Mouse (Mus musculus): Measurements from ENCODE around the gene Rab37.

Rab37 gene

GRCm38 (mm10) chr11:115091362-115091901 is at the start of gene Rab37:
TSS of gene Rab37 (plus strand) at chr11:115091431.
- in situ Hi-C loops (cut with MboI), result no loop called here

- in situ Hi-C loops (cut with MboI), result no loop called here
Measured at GRCm38 (mm10) chr11:115048259-115048658, 43.0 kb upstream of the Rab37 start, which contains the start of gene Cd300ld3. TSS of gene Cd300ld3 (minus strand) at chr11:115048409.

GRCm38 (mm10) chr11:115049282-115049895 is 41.8 kb upstream of the Rab37 start:
- in situ Hi-C loops (cut with MboI), result no loop called here

GRCm38 (mm10) chr11:115052206-115052605 is 39.0 kb upstream of the Rab37 start:
- in situ Hi-C loops (cut with MboI), result no loop called here

- in situ Hi-C loops (cut with MboI), result no loop called here
Measured at GRCm38 (mm10) chr11:115052991-115053390, 38.2 kb upstream of the Rab37 start.

- in situ Hi-C loops (cut with MboI), result no loop called here
Measured at GRCm38 (mm10) chr11:115054537-115054936, 36.7 kb upstream of the Rab37 start.

GRCm38 (mm10) chr11:115058701-115059100 is 32.5 kb upstream of the Rab37 start:
- in situ Hi-C loops (cut with MboI), result no loop called here

GRCm38 (mm10) chr11:115059797-115060196 is 31.4 kb upstream of the Rab37 start:
- in situ Hi-C loops (cut with MboI), result no loop called here

- in situ Hi-C loops (cut with MboI), result no loop called here
Measured at GRCm38 (mm10) chr11:115062077-115062476, 29.2 kb upstream of the Rab37 start, which contains the start of gene Cd300e. TSS of gene Cd300e (minus strand) at chr11:115062177.

GRCm38 (mm10) chr11:115066768-115067167 is 24.5 kb upstream of the Rab37 start:
- in situ Hi-C loops (cut with MboI), result no loop called here

GRCm38 (mm10) chr11:115071015-115071551 is 20.1 kb upstream of the Rab37 start:
- in situ Hi-C loops (cut with MboI), result no loop called here

- in situ Hi-C loops (cut with MboI), result no loop called here
Measured at GRCm38 (mm10) chr11:115071631-115072294, 19.5 kb upstream of the Rab37 start.

- in situ Hi-C loops (cut with MboI), result no loop called here
Measured at GRCm38 (mm10) chr11:115073002-115073401, 18.2 kb upstream of the Rab37 start.

GRCm38 (mm10) chr11:115075407-115075806 is 15.8 kb upstream of the Rab37 start:
- in situ Hi-C loops (cut with MboI), result no loop called here

- in situ Hi-C loops (cut with MboI), result no loop called here
Measured at GRCm38 (mm10) chr11:115075859-115076258, 15.4 kb upstream of the Rab37 start.

GRCm38 (mm10) chr11:115077436-115077835 is 13.8 kb upstream of the Rab37 start:
- in situ Hi-C loops (cut with MboI), result no loop called here

- in situ Hi-C loops (cut with MboI), result no loop called here
Measured at GRCm38 (mm10) chr11:115078680-115079079, 12.6 kb upstream of the Rab37 start.

- in situ Hi-C loops (cut with MboI), result loop anchor here (5.0 kb wide), 1 partner anchor 76 kb away; no protein-coding TSS in a partner anchor
Measured at GRCm38 (mm10) chr11:115080886-115081285, 10.3 kb upstream of the Rab37 start.

GRCm38 (mm10) chr11:115081373-115081772 is 9.9 kb upstream of the Rab37 start:
- in situ Hi-C loops (cut with MboI), result loop anchor here (5.0 kb wide), 1 partner anchor 76 kb away; no protein-coding TSS in a partner anchor

- in situ Hi-C loops (cut with MboI), result loop anchor here (5.0 kb wide), 1 partner anchor 75 kb away; no protein-coding TSS in a partner anchor
Measured at GRCm38 (mm10) chr11:115082196-115082595, 9.0 kb upstream of the Rab37 start.

- in situ Hi-C loops (cut with MboI), result loop anchor here (5.0 kb wide), 1 partner anchor 74 kb away; no protein-coding TSS in a partner anchor
Measured at GRCm38 (mm10) chr11:115083376-115084139, 7.7 kb upstream of the Rab37 start.

- in situ Hi-C loops (cut with MboI), result loop anchor here (5.0 kb wide), 1 partner anchor 73 kb away; no protein-coding TSS in a partner anchor
Measured at GRCm38 (mm10) chr11:115084595-115084994, 6.6 kb upstream of the Rab37 start.

All from mature B cell (primary cell).